Mouse (Mus musculus): Measurements from ENCODE around the gene Gm13178.

The Gm13178 gene

DNA sequence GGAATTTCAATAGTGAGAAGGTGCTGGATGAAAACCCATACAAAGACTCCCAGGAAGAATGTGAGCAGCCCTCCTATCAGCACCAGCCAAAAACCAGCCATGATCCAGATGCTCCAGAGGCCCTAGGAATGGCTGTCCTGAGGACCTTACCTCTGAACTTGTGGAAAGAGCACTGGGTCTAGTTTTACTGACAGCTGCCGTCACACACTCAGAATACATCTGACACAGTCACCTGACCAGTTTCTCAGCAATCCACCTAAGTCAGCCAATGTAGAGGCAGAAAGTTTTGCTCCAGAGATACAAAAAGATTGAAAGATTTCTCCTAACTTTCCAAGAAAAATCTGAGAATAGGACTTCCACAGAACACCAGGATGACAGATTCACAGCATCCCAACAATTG is at the start of gene Gm13178:
TSS of gene Gm13178 (minus strand) at position 101 of the 400 bp plus-strand sequence.
- no peak for DNase-seq (ENCODE audit: low spot score)

DNA sequence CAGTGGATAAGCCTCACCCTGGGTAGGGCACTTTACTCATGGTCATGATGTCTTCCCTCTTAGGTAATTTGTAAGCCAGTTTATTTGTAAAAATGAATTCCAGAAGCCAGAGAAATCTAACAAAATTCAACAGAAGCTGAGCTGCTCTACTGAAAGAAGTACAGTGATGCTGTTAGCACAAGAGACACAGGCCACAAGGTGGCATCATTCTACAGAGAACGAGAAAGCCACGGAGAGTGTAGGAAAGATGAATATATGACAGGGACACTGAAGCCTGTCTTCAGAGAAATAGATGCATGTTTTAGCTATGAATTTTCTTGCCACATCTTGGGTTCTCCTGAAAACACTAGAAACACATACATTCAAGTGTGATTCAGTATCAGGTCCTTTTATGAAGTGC is 44.5 kb upstream of the Gm13178 start:
- DNase-seq (ENCODE audit: low spot score) = peak; percentile 46

DNA sequence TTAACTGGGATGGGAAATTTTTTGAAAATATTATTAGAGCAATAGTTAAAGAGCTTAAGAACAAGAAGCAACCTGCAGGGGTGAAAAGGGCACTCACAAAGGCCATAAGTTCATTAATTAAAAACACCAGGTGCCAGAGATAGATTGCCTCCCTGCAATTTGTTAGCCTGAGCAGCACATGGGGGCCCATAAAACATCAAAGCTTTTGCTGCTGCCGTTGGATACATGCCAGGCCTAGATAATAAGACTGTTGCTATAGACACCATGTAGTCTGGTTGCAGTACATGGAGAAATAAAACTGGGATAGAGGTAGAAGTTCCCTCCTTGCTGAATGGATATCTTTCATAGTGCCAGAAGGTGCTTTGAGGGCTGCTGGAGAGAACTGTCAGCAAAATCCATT is 27.9 kb upstream of the Gm13178 start:
- peak; percentile 18 for DNase-seq (ENCODE audit: low spot score)

DNA sequence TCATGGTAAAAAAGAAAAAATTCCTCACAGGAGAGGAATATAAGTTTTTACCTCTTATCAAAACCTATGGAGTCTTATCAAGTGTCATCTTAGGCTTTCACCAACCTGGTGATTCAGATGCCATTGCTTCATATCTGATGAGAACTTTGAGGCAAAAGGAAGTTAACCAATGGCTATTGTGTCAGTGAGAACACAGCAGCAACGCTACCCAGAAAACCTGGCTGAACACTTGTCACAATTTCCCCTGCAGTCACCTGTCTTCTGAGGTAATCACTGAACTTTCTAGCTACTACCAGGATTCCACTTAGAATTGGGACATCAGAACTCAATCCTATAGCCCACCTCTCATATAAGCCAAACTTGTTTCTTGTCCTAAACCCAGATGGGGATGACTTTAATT is 1.5 kb downstream of the Gm13178 start:
- DNase-seq (ENCODE audit: low spot score) = no peak

DNA sequence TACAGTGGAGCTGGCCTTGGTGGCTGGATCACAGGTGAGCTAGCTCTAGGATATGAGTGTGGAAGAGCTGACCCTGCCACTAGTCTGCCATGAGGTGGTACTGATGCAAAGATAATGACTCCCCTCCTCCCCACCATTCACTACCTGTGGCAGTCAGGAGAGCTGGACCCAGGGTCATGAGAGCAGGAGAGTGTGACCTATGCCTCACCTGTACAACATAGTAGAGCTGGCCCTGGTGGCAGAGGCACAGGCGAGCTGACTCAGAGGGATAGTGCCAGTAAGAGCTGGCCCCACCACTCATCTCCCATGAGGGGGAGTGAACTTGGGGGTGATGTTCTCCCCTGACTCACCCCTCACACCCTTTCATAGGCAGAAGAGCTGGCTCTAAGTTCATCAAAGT is 2.9 kb downstream of the Gm13178 start:
- DNase-seq (ENCODE audit: low spot score) = no peak

DNA sequence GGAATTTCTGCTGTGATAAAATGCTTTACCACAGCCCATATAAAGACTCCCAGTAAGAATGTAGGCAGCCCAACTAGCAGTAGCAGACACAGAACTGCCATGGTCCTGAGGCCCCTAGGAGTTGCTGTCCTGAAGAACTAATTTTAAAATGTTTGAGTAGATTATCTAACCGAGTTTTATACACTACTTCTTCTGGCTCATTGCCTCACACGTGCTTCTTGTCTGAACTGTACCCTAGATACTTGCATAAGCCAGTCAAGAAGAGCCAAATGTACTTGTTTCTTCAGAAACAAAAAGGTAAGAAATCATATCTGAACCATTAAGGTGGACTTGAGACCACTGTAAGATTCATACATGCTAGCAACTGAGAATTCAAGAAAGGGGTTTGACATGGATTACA is 34.9 kb downstream of the Gm13178 start, which contains the start of gene Gm436:
TSS of gene Gm436 (minus strand) at position 101 of the 400 bp plus-strand sequence.
- DNase-seq (ENCODE audit: low spot score) = no peak

All from embryo, embryonic 10.5 days (tissue).